Comparison of ENCODE assay signal across 8 mouse cellular contexts in genomic region chr9:120569721-120570333, GRCm38 (mm10). TPM values are rescaled to one million over a fixed set of nuclear protein-coding genes. Genes with fewer than 3 reads are reported as not detected.
DNase-seq lines count a peak whose midpoint lies in the region; TF ChIP-seq lines count a peak whose summit lies in the region.

No protein-coding gene starts in this region.

- no peak for TF ChIP-seq CTCF in bone marrow macrophage, adult 2 months (IDR thresholded peaks at IDR 0.05; ENCODE audit: low read depth, low read length)

- H3K27ac ChIP-seq in bone marrow macrophage, adult 2 months (ENCODE audit: insufficient read depth, low read depth, low read length) = peak overlapping the region; percentile 94

- TF ChIP-seq POLR2A in bone marrow macrophage, adult 2 months (IDR thresholded peaks at IDR 0.05; ENCODE audit: borderline replicate concordance, low read depth, low read length) = no peak

- peak; percentile 41 for DNase-seq in gastrocnemius, postnatal 10 days
- no peak for DNase-seq in gastrocnemius, postnatal 36 days
- DNase-seq in right cerebral cortex, postnatal 10 days (ENCODE audit: low spot score in 2 of 2) = peak; percentile 65 to 71
- no peak for DNase-seq in right cerebral cortex, adult 18-20 months
- peak; percentile 68 for DNase-seq in induced T-regulatory cell, adult 2 months (ENCODE audit: low read depth)
- peak; percentile 57 for DNase-seq in lung, postnatal 14 days
- DNase-seq in urinary bladder, adult 18-20 months (ENCODE audit: low spot score in 2 of 2) = no peak

- H3K4me3 ChIP-seq in bone marrow macrophage, adult 2 months (ENCODE audit: insufficient read depth, low read length) = no peak overlapping the region

- peaks cover 16% of the 10 kb centered on the region for H3K4me1 ChIP-seq in bone marrow macrophage, adult 2 months (ENCODE audit: control insufficient read depth, insufficient read depth, low read length)

- intact Hi-C loops in gastrocnemius, postnatal 36 days (cut with DNase I) = loop anchor here (5.0 to 10.0 kb wide), 2 partner anchors 68 to 435 kb away; no protein-coding TSS in a partner anchor

RNA-seq across cellular contexts. Expression of gene Rpl14, which starts 1.4 kb away (rescaled TPM):
- 100 to 1,000 TPM; 538 to 546 TPM for total RNA-seq in gastrocnemius, postnatal 10 days (2021)
- total RNA-seq in gastrocnemius, postnatal 36 days (2021) = 100 to 1,000 TPM; 252 to 291 TPM
- 711 and 874 TPM in 2 replicates for polyA plus RNA-seq in bone marrow macrophage, adult 2 months (2012; ENCODE audit: insufficient read depth, insufficient read length, missing spikeins)

RNA-seq across cellular contexts. Expression of gene Entpd3, which starts 30.2 kb away (rescaled TPM):
- total RNA-seq in gastrocnemius, postnatal 10 days (2021) = 1 to 10 TPM in 1 of 2 experiments, not detected in 1; 1.7 TPM
- not detected for total RNA-seq in gastrocnemius, postnatal 36 days (2021)
- not detected in 2 replicates for polyA plus RNA-seq in bone marrow macrophage, adult 2 months (2012; ENCODE audit: insufficient read depth, insufficient read length, missing spikeins)

Comparison
In these comparisons a context has a peak if more than half of its experiments do, and no peak if none do; other contexts are left out.
1. DNase-seq: peak in gastrocnemius, postnatal 10 days (single experiment), right cerebral cortex, postnatal 10 days (2 of 2), induced T-regulatory cell, adult 2 months (single experiment) and lung, postnatal 14 days (single experiment); none in gastrocnemius, postnatal 36 days (0 of 2), right cerebral cortex, adult 18-20 months (single experiment) and urinary bladder, adult 18-20 months (0 of 2).